Mouse (Mus musculus): ENCODE results near the gene Kcnk7. TPM values are rescaled to one million over a fixed set of nuclear protein-coding genes. Genes with fewer than 3 reads are reported as not detected.

Kcnk7 gene
- 0.30 and 0.45 TPM in 2 replicates for polyA plus RNA-seq (2014; fragmentation: Nextera tagmentation; extraction: Ambion mirVana)

DNA sequence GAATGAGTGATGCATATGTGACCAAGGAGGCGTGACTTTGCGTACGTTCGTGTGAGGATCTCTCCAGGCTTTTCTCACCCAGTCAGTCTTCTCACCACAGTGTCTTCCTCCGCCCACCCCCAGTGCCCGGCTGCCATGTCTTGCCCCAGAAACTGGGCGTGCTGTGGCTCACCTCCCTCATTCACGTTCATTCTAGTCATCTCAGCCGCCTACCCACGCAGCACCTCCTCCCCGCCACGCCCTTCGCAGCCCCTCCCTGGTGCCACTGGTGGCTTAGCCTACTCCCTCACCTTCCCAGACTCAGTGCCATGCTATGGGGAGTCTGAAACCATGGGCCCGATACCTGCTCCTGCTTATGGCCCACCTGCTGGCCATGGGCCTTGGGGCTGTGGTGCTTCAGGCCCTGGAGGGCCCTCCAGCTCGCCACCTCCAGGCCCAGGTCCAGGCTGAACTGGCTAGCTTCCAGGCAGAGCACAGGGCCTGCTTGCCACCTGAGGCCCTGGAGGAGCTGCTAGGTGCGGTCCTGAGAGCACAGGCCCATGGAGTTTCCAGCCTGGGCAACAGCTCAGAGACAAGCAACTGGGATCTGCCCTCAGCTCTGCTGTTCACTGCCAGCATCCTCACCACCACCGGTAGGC, at the start of gene Kcnk7:
TSS of gene Kcnk7 (plus strand) at position 205 of the 638 bp plus-strand sequence.
- DNase-seq (ENCODE audit: low spot score) = no peak
- no peak within 1 kb of the TSS for H3K4me3 ChIP-seq (ENCODE audit: low read depth, low read length)
- H3K9ac ChIP-seq (ENCODE audit: low read length) = peak within 1 kb of the TSS; percentile 16; the same call in 1 of the 2 replicates
- H3K9me3 ChIP-seq (ENCODE audit: control insufficient read depth, low read length) = no peaks in the 10 kb centered on the region
- WGBS = 70% methylated on average over 17 of the region's 17 CpGs
- peak; percentile 16; the same call in 1 of the 2 replicates for ATAC-seq (replicated peaks; ENCODE audit: low FRiP score, low TSS enrichment, low read depth)
- peaks cover 15% of the 10 kb centered on the region for H3K4me1 ChIP-seq (replicated peaks; ENCODE audit: control insufficient read depth, insufficient read depth, low read length)
- H3K4me2 ChIP-seq (ENCODE audit: low read length) = no peak within 1 kb of the TSS; the same call in 1 of the 2 replicates
- peaks cover 60% of the 10 kb centered on the region for H3K36me3 ChIP-seq (ENCODE audit: control insufficient read depth, insufficient read depth, low read length)
- peak within 1 kb of the TSS; percentile 84 for H3K27ac ChIP-seq (ENCODE audit: low read depth)
- H3K27me3 ChIP-seq (replicated peaks; ENCODE audit: control insufficient read depth, insufficient read depth, low read length) = no peaks in the 10 kb centered on the region

DNA sequence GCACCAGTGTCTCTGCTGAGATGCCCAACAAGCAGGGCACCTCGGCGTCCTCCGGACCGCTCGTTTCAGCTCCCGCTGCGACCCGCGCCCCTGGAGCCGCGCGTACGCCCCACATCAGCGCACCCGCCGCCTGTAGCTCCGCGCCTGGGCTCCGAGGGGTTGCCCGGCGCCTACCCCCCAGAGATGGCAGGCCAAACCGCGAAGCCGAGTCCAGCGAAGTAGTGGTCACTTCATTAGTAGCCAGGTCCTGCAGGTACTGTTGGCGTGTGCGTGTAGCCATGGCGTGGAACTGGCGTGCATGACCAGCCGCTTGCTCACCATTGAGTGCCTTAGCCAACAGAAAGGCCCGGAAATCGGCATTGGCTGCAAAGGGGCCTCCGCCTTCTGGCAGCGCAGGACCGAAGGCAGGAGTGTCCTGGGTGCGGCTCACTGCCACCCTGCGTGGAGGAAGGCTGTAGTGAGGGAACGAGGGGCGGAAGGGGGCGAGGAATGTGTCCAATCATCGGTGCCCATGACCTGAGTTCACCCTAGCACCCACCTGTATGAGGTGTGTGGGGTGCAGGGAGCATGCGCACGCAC, 49.4 kb upstream of the Kcnk7 start:
- peak; percentile 10; the same call in 1 of the 2 replicates for ATAC-seq (replicated peaks; ENCODE audit: low FRiP score, low TSS enrichment, low read depth)
- no peak overlapping the region; the same call in 1 of the 2 replicates for H3K9ac ChIP-seq (ENCODE audit: low read length)

DNA sequence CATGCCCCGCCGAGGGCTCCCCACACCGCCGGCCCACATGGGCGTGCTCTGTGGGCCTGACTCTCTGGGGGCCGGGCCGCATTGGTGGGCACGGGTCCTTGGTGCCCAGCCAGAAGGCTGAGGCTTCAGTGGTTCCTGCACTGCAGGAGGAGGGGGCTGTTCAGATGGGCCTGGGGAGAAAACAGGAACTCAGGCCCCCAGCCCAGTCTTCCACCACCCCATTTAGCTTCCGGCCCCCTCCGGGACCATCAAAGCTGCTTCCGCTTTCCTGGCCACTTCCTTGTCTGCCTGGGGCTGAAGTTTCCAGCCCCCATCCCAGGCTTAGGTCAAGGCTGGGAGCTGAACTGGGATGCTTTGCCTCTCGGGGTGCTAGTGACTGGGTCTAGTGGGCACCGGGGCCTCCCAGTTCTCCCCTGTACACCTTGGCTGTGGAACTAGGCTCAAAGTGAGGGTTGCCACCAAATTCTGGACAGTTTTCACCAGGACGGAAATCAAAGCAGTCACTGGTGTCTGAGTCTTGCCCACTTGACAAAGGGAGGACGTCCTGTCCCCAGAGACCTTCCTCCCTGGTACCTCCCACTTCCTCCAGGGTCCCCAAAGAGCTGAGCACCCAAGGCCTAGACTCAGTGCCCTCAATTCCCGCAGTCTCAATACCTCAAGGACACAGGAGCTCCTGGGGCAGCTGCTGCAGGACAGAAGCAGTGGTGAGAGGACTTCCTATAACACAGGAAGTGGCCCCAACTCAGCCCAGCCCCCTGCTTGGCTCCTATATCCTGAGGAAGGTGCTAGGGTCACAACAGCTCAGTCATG, 43.0 kb upstream of the Kcnk7 start:
- 81% methylated on average over 16 of the region's 16 CpGs for WGBS
- peak overlapping the region; percentile 36; the same call in 1 of the 2 replicates for H3K27ac ChIP-seq (ENCODE audit: low read depth)
- ATAC-seq (replicated peaks; ENCODE audit: low FRiP score, low TSS enrichment, low read depth) = no peak

More for the DNA sequence above, 49.4 kb upstream of the Kcnk7 start:
- peaks cover 30% of the 10 kb centered on the region for H3K36me3 ChIP-seq (ENCODE audit: control insufficient read depth, insufficient read depth, low read length)
- DNase-seq (ENCODE audit: low spot score) = peak; percentile 63
- WGBS = 12% methylated on average over 43 of the region's 43 CpGs
- peak overlapping the region; percentile 36 for H3K4me3 ChIP-seq (ENCODE audit: low read depth, low read length)
- H3K27ac ChIP-seq (ENCODE audit: low read depth) = no peak overlapping the region
- H3K27me3 ChIP-seq (replicated peaks; ENCODE audit: control insufficient read depth, insufficient read depth, low read length) = peaks cover 12% of the 10 kb centered on the region
- no peaks in the 10 kb centered on the region for H3K9me3 ChIP-seq (ENCODE audit: control insufficient read depth, low read length)
- 0 out of 2 replicates have a peak, but pooled peaks cover 7% of the 10 kb centered on the region for H3K4me1 ChIP-seq (replicated peaks; ENCODE audit: control insufficient read depth, insufficient read depth, low read length)
- peak overlapping the region; percentile 68 for H3K4me2 ChIP-seq (ENCODE audit: low read length)

DNA sequence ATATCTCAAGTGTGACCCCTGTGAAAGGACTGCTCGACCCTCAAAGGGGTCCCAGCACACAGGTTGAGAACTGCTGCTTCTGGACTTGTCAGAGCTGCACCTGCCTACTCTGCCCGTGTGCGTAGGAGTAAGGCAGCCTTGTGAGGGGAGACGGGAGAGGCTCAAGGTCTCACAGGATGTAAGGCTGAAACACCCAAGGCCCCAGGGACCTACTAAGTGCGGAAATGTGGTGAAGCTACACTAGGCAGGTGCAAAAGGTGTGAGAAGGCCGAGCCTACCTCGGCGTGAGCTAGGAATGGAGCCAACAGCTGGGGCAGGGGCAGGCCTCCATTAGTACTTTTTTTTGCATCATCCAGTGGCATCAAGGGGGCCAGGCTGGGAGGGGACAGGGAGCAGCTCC, 41.9 kb upstream of the Kcnk7 start:
- Histone ChIP-seq H3K36me3 (ENCODE audit: control insufficient read depth, insufficient read depth, low read length) (peaks cover 52% of the 10 kb centered on the region), H3K4me3 (ENCODE audit: low read depth, low read length) (peak overlapping the region; percentile 56), H3K27me3 (replicated peaks; ENCODE audit: control insufficient read depth, insufficient read depth, low read length) (no peaks in the 10 kb centered on the region), H3K4me2 (ENCODE audit: low read length) (peak overlapping the region; percentile 60), H3K4me1 (replicated peaks; ENCODE audit: control insufficient read depth, insufficient read depth, low read length) (peaks cover 15% of the 10 kb centered on the region), H3K9me3 (ENCODE audit: control insufficient read depth, low read length) (no peaks in the 10 kb centered on the region), H3K27ac (ENCODE audit: low read depth) (peak overlapping the region; percentile 76; the same call in 1 of the 2 replicates), H3K9ac (ENCODE audit: low read length) (peak overlapping the region; percentile 46)
- ATAC-seq (replicated peaks; ENCODE audit: low FRiP score, low TSS enrichment, low read depth) = no peak
- WGBS = 71% methylated on average over 8 of the region's 8 CpGs
- DNase-seq (ENCODE audit: low spot score) = no peak

More for the DNA sequence above, 43.0 kb upstream of the Kcnk7 start:
- no peaks in the 10 kb centered on the region for H3K27me3 ChIP-seq (replicated peaks; ENCODE audit: control insufficient read depth, insufficient read depth, low read length)
- H3K9me3 ChIP-seq (ENCODE audit: control insufficient read depth, low read length) = no peaks in the 10 kb centered on the region
- H3K36me3 ChIP-seq (ENCODE audit: control insufficient read depth, insufficient read depth, low read length) = peaks cover 41% of the 10 kb centered on the region
- peak overlapping the region; percentile 26 for H3K4me2 ChIP-seq (ENCODE audit: low read length)
- no peak overlapping the region for H3K9ac ChIP-seq (ENCODE audit: low read length)
- no peak overlapping the region for H3K4me3 ChIP-seq (ENCODE audit: low read depth, low read length)
- DNase-seq (ENCODE audit: low spot score) = no peak
- peaks cover 15% of the 10 kb centered on the region for H3K4me1 ChIP-seq (replicated peaks; ENCODE audit: control insufficient read depth, insufficient read depth, low read length)

DNA sequence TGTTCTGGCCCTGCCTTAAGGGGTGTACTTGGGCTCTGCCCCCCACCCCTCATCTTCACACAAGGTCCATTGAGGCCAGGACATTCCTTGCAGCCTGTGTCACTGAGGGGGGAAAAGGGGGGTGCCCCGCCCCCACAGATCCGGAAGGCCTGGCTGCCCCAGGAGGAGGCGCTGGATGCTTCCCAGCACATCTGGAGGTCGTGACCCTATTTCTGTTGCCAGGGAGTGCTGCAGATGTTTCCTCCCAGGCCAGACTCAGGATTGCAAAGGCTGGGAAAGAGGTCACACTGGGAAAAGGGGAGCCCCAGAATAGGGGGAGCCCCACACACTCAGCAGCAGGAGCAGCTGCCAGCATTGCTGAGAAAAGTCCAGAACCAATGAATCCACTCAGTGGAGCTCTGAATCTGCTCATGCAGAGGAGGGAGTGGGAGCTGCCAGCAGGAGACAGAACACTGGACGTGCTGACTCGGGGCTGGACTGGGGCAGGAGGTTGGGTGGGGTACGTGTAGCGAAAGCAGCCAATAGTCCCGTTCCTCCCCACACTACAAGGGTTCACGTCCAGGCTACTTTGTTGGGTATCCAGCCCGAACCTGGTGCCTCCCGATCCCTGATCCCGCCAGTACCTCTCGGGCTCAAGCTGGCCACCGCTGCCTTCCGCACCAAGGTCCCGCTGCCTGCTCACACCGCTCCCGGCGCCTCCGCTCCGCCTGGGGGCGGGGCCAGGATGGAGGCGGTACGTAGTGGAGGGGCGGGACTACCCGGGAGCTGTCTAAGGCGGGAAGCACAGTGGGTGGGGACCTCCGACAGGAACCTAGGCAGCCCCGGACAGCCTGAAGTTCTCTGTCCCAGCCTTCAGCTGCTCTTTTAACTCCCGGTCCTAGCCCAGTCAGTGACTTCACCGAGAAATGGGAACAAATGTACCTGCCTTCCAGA, 40.9 kb upstream of the Kcnk7 start, which contains the start of gene Sipa1:
TSS of gene Sipa1 (minus strand) at position 727 of the 933 bp plus-strand sequence.
- peak within 1 kb of the TSS; percentile 46 for H3K9ac ChIP-seq (ENCODE audit: low read length)
- H3K36me3 ChIP-seq (ENCODE audit: control insufficient read depth, insufficient read depth, low read length) = peaks cover 53% of the 10 kb centered on the region
- ATAC-seq (replicated peaks; ENCODE audit: low FRiP score, low TSS enrichment, low read depth) = peak; percentile 91
- peak within 1 kb of the TSS; percentile 56 for H3K4me3 ChIP-seq (ENCODE audit: low read depth, low read length)
- no peaks in the 10 kb centered on the region for H3K27me3 ChIP-seq (replicated peaks; ENCODE audit: control insufficient read depth, insufficient read depth, low read length)
- H3K27ac ChIP-seq (ENCODE audit: low read depth) = peak within 1 kb of the TSS; percentile 76
- no peaks in the 10 kb centered on the region for H3K9me3 ChIP-seq (ENCODE audit: control insufficient read depth, low read length)
- H3K4me1 ChIP-seq (replicated peaks; ENCODE audit: control insufficient read depth, insufficient read depth, low read length) = peaks cover 15% of the 10 kb centered on the region
- peak within 1 kb of the TSS; percentile 60 for H3K4me2 ChIP-seq (ENCODE audit: low read length)
- WGBS = 2% methylated on average over 28 of the region's 32 CpGs
- peak; percentile 95 for DNase-seq (ENCODE audit: low spot score)

DNA sequence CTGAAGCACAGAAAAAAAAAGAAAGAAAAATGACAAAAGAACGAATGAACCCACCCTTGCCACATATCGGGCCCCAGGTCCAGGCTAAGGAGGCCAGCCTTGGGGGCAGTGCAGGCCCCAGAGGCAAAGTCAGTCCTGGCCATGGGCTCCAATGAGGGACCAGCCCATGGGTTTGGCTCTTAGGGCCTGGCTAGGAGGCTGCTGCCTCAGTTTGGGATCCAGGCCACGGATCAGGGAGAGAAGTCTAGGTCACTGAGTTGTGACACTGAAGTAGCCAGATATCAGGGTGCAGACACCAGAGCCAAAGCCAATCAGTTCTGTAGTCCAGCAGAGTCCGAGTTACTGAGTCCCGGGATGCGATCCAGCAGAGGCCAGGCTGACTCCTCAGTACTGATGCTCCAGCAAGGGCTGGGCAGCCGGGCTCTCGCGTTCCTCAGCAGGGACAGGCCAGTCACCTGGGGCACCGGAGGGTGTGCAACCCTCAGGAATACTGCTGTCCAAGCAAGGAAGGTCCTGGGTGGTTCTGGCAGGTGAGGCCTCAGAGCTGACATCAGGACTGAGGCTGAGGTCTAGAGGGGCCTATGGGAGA, 39.4 kb upstream of the Kcnk7 start:
- peaks cover 15% of the 10 kb centered on the region for H3K4me1 ChIP-seq (replicated peaks; ENCODE audit: control insufficient read depth, insufficient read depth, low read length)
- WGBS = 88% methylated on average over 10 of the region's 10 CpGs
- H3K4me3 ChIP-seq (ENCODE audit: low read depth, low read length) = no peak overlapping the region
- no peak for ATAC-seq (replicated peaks; ENCODE audit: low FRiP score, low TSS enrichment, low read depth)
- no peak overlapping the region for H3K9ac ChIP-seq (ENCODE audit: low read length)
- no peaks in the 10 kb centered on the region for H3K9me3 ChIP-seq (ENCODE audit: control insufficient read depth, low read length)
- DNase-seq (ENCODE audit: low spot score) = no peak
- H3K27me3 ChIP-seq (replicated peaks; ENCODE audit: control insufficient read depth, insufficient read depth, low read length) = no peaks in the 10 kb centered on the region
- H3K27ac ChIP-seq (ENCODE audit: low read depth) = no peak overlapping the region
- peaks cover 58% of the 10 kb centered on the region for H3K36me3 ChIP-seq (ENCODE audit: control insufficient read depth, insufficient read depth, low read length)
- H3K4me2 ChIP-seq (ENCODE audit: low read length) = no peak overlapping the region

DNA sequence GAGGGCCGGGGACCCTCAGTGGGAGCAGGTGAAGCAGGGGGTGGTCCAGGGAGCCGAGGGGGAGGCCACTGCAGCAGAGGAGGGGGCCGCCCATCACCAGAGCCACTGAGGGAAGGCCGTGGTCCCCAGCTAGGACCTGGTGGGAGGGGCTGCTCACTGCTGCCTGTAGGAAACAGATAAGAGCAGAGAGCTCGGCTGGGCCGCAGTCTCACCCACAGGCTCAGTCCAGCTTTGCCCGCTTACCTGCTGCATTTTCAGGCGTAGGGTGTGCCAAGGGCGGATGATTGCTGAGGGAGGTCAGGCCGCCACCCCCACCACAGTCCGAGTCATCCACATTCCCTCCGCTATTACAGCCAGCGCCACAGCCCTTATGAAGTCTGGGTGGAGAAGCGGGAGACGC, 38.7 kb upstream of the Kcnk7 start:
- no peak overlapping the region for H3K9ac ChIP-seq (ENCODE audit: low read length)
- no peak for DNase-seq (ENCODE audit: low spot score)
- no peak overlapping the region for H3K4me3 ChIP-seq (ENCODE audit: low read depth, low read length)
- H3K27ac ChIP-seq (ENCODE audit: low read depth) = no peak overlapping the region
- ATAC-seq (replicated peaks; ENCODE audit: low FRiP score, low TSS enrichment, low read depth) = no peak
- WGBS = 81% methylated on average over 15 of the region's 15 CpGs
- H3K4me1 ChIP-seq (replicated peaks; ENCODE audit: control insufficient read depth, insufficient read depth, low read length) = peaks cover 15% of the 10 kb centered on the region
- peaks cover 52% of the 10 kb centered on the region for H3K36me3 ChIP-seq (ENCODE audit: control insufficient read depth, insufficient read depth, low read length)
- no peaks in the 10 kb centered on the region for H3K9me3 ChIP-seq (ENCODE audit: control insufficient read depth, low read length)
- no peaks in the 10 kb centered on the region for H3K27me3 ChIP-seq (replicated peaks; ENCODE audit: control insufficient read depth, insufficient read depth, low read length)
- no peak overlapping the region for H3K4me2 ChIP-seq (ENCODE audit: low read length)

Data from intestine, embryonic 14.5 days (tissue).